Mouse (Mus musculus): ENCODE measurements around the gene Map2k1. TPM values are rescaled to one million over a fixed set of nuclear protein-coding genes. Genes with fewer than 3 reads are reported as not detected.

Gene Map2k1
- total and polyA plus RNA-seq, 3 experiments = 30.0 to 47.5 (median 47.2) TPM

GRCm38 (mm10) chr9:64216641-64217040, 36.8 kb downstream of the Map2k1 start:
- Histone ChIP-seq H3K9ac (ENCODE audit: low read depth, low read length) (no peak overlapping the region), H3K36me3 (ENCODE audit: control insufficient read depth, insufficient read depth, low read length) (peaks cover under 1% of the 10 kb centered on the region; the same call in 1 of the 2 replicates), H3K27ac (no peak overlapping the region), H3K4me1 (ENCODE audit: control insufficient read depth, insufficient read depth, low read length) (peaks cover 2% of the 10 kb centered on the region), H3K27me3 (ENCODE audit: control insufficient read depth, insufficient read depth, low read length) (no peaks in the 10 kb centered on the region), H3K4me3 (no peak overlapping the region), H3K79me2 (replicated peaks; ENCODE audit: control insufficient read depth, insufficient read depth, low read length) (peaks cover 11% of the 10 kb centered on the region)
- intact Hi-C loops (cut with DNase I) = no loop called here
- DNase-seq = no peak
- TF ChIP-seq EP300 (IDR thresholded peaks at IDR 0.05; ENCODE audit: insufficient read depth, low read depth, low read length) (no peak), POLR2A (IDR thresholded peaks at IDR 0.05; ENCODE audit: insufficient read depth, low read depth, low read length) (no peak), CTCF (IDR thresholded peaks at IDR 0.05) (no peak)
- 84% methylated on average over 2 of the region's 2 CpGs for WGBS

DNA sequence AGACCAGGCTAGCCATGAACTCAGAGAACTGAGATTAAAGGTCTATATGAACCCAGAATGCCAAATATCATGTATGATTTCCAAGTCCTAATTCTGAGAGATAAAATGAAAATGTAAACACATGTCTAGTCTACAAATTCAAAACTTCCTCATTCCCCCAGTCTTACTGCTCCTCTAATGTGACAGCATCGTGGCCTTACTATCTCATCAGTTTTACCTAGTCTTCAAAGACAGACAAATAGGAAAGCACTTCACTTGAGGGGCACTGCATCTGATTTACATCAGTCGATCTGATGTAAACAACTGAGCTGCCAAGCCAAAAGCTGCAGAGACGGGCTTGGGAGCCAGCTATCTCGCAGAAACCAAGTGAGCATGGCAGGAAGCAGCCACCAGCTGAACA, 37.3 kb downstream of the Map2k1 start:
- DNase-seq = no peak
- no peak for TF ChIP-seq EP300 (IDR thresholded peaks at IDR 0.05; ENCODE audit: insufficient read depth, low read depth, low read length)
- TF ChIP-seq CTCF (IDR thresholded peaks at IDR 0.05) = no peak
- TF ChIP-seq POLR2A (IDR thresholded peaks at IDR 0.05; ENCODE audit: insufficient read depth, low read depth, low read length) = no peak
- Histone ChIP-seq H3K36me3 (ENCODE audit: control insufficient read depth, insufficient read depth, low read length) (no peaks in the 10 kb centered on the region; the same call in 1 of the 2 replicates), H3K4me3 (no peak overlapping the region), H3K27ac (no peak overlapping the region), H3K9ac (ENCODE audit: low read depth, low read length) (no peak overlapping the region), H3K27me3 (ENCODE audit: control insufficient read depth, insufficient read depth, low read length) (no peaks in the 10 kb centered on the region), H3K79me2 (replicated peaks; ENCODE audit: control insufficient read depth, insufficient read depth, low read length) (peaks cover 9% of the 10 kb centered on the region), H3K4me1 (ENCODE audit: control insufficient read depth, insufficient read depth, low read length) (no peaks in the 10 kb centered on the region; the same call in none of the 2 replicates)
- intact Hi-C loops (cut with DNase I) = no loop called here
- WGBS = 65% methylated on average over 4 of the region's 4 CpGs

DNA sequence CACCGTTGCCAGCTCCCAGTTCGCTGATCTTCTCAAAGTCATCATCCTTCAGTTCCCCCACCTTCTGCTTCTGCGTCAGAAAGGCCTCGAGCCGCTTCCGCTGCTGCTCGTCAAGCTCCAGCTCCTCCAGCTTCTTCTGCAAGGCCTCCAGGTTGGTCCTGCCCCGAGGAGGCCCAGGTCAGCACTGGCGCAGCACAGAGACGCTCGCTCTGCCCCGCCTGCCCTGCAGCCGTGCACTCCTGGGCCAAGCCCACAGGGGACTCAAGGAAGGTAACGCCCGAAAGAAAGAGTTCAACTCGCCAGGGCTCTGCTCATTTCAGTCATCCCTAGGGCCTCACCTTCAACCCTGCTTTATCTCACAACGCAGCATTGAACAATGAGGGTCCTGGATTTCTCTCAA, 39.0 kb downstream of the Map2k1 start:
- no peaks in the 10 kb centered on the region; the same call in none of the 2 replicates for H3K4me1 ChIP-seq (ENCODE audit: control insufficient read depth, insufficient read depth, low read length)
- intact Hi-C loops (cut with DNase I) = no loop called here
- H3K4me3 ChIP-seq = no peak overlapping the region
- H3K36me3 ChIP-seq (ENCODE audit: control insufficient read depth, insufficient read depth, low read length) = no peaks in the 10 kb centered on the region; the same call in 1 of the 2 replicates
- H3K9ac ChIP-seq (ENCODE audit: low read depth, low read length) = no peak overlapping the region
- H3K27me3 ChIP-seq (ENCODE audit: control insufficient read depth, insufficient read depth, low read length) = no peaks in the 10 kb centered on the region
- no peak overlapping the region for H3K27ac ChIP-seq
- TF ChIP-seq POLR2A (IDR thresholded peaks at IDR 0.05; ENCODE audit: insufficient read depth, low read depth, low read length) (no peak), CTCF (IDR thresholded peaks at IDR 0.05) (no peak), EP300 (IDR thresholded peaks at IDR 0.05; ENCODE audit: insufficient read depth, low read depth, low read length) (no peak)
- H3K79me2 ChIP-seq (replicated peaks; ENCODE audit: control insufficient read depth, insufficient read depth, low read length) = peaks cover 9% of the 10 kb centered on the region
- WGBS = 93% methylated on average over 17 of the region's 17 CpGs
- DNase-seq = no peak

DNA sequence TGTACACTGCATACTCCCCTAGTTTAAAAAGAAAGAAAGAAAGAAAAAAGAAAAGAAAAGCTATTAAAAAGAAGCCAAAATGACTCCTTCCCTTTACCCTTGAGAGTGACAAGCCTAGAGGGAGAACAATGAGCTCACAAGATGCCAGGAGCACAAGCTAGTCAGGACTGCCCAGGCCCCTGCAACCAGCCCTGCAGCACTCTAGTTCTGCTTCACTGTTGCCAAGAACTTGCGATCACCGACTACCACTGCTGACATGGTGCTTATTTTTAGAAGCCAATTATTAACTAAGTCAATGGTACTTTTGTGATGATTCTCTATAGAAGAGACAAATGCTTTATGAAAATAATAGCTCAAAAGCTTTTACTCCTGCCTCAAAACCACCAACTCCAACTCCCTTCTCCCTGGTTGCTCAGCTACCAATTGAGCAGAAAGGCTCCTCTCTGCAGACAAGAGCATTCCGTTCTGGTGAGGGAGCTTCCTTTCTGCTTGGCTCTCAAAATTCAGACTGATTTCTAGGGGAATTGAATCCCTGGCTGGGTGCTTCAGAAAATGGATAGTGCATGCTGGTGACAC, 45.8 kb downstream of the Map2k1 start:
- intact Hi-C loops (cut with DNase I) = no loop called here
- TF ChIP-seq POLR2A (IDR thresholded peaks at IDR 0.05; ENCODE audit: insufficient read depth, low read depth, low read length) = no peak
- no peak for TF ChIP-seq CTCF (IDR thresholded peaks at IDR 0.05)
- no peak for TF ChIP-seq EP300 (IDR thresholded peaks at IDR 0.05; ENCODE audit: insufficient read depth, low read depth, low read length)
- peak in 1 of 2 experiments; percentile 21 for DNase-seq
- Histone ChIP-seq H3K4me1 (ENCODE audit: control insufficient read depth, insufficient read depth, low read length) (no peaks in the 10 kb centered on the region), H3K27me3 (ENCODE audit: control insufficient read depth, insufficient read depth, low read length) (no peaks in the 10 kb centered on the region), H3K4me3 (no peak overlapping the region), H3K79me2 (replicated peaks; ENCODE audit: control insufficient read depth, insufficient read depth, low read length) (no peaks in the 10 kb centered on the region), H3K27ac (no peak overlapping the region), H3K9ac (ENCODE audit: low read depth, low read length) (no peak overlapping the region), H3K36me3 (ENCODE audit: control insufficient read depth, insufficient read depth, low read length) (peaks cover 5% of the 10 kb centered on the region)
- 48% methylated on average over 3 of the region's 3 CpGs for WGBS

DNA sequence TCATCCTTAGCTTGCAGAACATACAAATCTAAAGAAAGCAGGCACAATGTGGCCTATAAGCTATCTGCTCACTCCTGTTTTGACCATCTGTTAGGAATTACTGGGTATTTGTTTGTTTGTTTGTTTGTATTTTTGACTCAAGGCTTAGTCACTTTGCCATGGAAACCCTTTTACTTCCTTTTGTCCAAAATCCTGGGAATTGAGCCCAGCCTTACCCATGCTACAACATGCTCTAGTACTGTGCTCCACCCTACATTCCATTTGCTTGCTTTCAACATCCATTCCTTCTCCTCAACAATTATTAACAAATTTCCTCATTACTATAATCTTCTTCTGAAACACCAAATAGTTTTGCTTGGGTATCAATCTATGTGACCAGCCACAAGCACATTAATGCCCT, 50.6 kb downstream of the Map2k1 start:
- no peak for DNase-seq
- intact Hi-C loops (cut with DNase I) = no loop called here
- Histone ChIP-seq H3K4me1 (ENCODE audit: control insufficient read depth, insufficient read depth, low read length) (no peaks in the 10 kb centered on the region), H3K27me3 (ENCODE audit: control insufficient read depth, insufficient read depth, low read length) (no peaks in the 10 kb centered on the region), H3K4me3 (no peak overlapping the region), H3K79me2 (replicated peaks; ENCODE audit: control insufficient read depth, insufficient read depth, low read length) (no peaks in the 10 kb centered on the region), H3K27ac (no peak overlapping the region), H3K36me3 (ENCODE audit: control insufficient read depth, insufficient read depth, low read length) (peaks cover 5% of the 10 kb centered on the region), H3K9ac (ENCODE audit: low read depth, low read length) (no peak overlapping the region)
- TF ChIP-seq POLR2A (IDR thresholded peaks at IDR 0.05; ENCODE audit: insufficient read depth, low read depth, low read length) = no peak
- TF ChIP-seq CTCF (IDR thresholded peaks at IDR 0.05) = no peak
- TF ChIP-seq EP300 (IDR thresholded peaks at IDR 0.05; ENCODE audit: insufficient read depth, low read depth, low read length) = no peak

DNA sequence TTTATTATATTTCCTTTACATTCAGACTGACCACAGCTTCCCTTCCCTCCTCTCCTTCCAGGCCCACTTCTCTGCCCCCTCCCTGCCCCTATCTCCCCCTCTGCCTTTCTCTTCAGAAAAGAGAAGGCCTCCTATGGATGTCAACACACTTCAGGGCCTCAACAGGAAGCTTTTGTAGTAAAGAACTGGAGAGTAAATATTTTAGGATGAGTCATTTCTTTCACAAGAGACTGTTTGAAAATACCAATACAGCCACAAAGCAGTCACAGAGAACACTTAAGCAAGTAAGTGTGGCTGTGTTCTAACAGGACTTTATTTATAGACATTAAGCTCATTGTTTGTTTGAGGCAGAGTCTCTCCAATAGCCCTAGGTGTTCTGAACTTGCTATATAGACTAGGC, 51.1 kb downstream of the Map2k1 start:
- no peak overlapping the region for H3K27ac ChIP-seq
- no peaks in the 10 kb centered on the region for H3K79me2 ChIP-seq (replicated peaks; ENCODE audit: control insufficient read depth, insufficient read depth, low read length)
- peaks cover 5% of the 10 kb centered on the region for H3K36me3 ChIP-seq (ENCODE audit: control insufficient read depth, insufficient read depth, low read length)
- no peak overlapping the region for H3K4me3 ChIP-seq
- no peak for DNase-seq
- H3K4me1 ChIP-seq (ENCODE audit: control insufficient read depth, insufficient read depth, low read length) = no peaks in the 10 kb centered on the region
- intact Hi-C loops (cut with DNase I) = no loop called here
- no peak for TF ChIP-seq CTCF (IDR thresholded peaks at IDR 0.05)
- TF ChIP-seq POLR2A (IDR thresholded peaks at IDR 0.05; ENCODE audit: insufficient read depth, low read depth, low read length) = no peak
- TF ChIP-seq EP300 (IDR thresholded peaks at IDR 0.05; ENCODE audit: insufficient read depth, low read depth, low read length) = no peak
- no peaks in the 10 kb centered on the region for H3K27me3 ChIP-seq (ENCODE audit: control insufficient read depth, insufficient read depth, low read length)
- H3K9ac ChIP-seq (ENCODE audit: low read depth, low read length) = no peak overlapping the region
